Mouse (Mus musculus) kidney, adult 9 months (tissue): Measurements from ENCODE around the gene Dph1.

Experiments
- DNase-seq: peaks from one replicate; pipeline ENCODE4 v3.0.0; 2022

The Dph1 gene

DNA sequence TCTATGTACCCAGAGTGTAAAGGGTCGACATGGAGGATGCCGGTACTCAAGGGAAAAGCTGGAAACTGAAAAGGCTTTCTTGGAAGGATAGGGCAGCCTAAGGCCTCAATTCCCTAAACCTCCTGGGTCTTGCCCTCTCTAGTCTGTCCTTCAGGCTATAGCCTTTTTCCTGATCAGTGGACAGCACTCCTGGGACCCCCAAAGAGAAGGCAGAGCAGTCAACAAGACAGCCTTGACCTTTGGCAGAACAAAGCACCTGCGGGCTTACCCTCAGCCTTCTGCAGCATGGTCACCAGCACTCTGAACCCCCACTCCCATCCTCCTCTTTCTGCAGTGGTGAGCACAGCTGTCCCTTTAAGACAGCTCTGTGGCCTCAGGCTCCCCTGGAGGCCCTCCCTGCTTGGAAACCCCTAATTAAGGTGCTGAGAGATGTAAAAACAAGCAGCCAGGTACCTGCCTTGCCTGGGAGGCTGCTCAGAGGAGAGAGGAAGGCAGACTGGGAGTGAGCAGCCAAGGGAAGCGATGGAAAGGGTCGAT is at the start of gene Dph1:
Gene Dph1 (minus strand): TSS at position 337 of the 537 bp plus-strand sequence.
- DNase-seq, result no peak

DNA sequence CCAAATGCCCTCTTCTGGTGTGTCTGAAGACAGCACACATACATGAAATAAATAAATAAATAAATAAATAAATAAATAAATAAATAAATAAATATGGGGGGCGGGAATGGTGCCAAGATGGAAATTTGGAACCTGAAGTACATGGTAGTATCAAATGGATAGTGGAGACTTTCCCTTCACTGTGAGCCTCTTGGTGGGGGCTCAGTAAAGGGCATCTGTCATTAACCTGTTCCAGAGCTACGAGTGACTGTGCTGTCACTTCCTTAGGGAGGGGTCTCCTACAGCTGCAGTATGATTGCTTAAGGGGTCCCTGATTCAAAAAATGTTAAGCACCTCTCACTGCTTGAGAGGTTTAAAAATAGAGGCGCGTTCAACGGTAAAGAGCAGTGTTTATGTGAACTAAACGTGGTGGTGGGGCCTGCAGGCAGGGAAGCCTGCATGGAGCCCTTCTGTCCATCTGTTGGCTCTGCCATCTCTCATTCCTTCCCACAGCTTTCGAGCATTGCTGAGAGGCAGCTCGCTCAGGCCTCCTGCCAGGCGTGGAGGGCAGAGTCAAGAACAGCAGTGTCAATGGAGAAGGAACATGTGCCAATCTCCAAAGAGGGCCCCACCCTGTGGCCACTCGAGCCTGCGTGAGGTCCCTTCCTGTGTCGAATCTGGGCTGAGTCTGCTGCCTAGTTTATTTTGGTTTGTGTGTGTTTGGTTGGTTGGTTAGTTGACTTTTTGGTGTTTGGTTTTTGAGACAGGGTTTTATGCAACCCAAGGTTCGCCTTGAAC is 49.3 kb upstream of the Dph1 start:
- no peak for DNase-seq

DNA sequence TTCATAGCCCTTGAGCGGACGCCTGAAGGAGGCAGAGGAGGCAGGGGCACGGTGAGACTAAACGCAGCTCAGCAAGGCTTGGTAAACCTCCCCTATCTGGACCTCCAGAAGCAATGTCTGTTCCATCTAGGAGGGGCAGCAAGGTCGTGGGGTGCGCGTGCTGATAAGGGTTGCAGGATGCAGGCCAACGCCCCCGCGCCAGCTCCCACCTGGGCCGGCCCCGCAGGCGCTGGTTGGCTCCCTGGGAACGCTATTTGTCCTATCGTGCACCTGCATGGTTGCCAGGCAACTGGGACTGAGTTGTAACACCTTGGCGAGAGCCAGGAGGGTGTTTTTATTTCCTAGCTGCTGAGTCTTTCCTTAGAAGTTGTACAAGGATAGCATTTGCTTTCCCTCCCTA is 43.7 kb upstream of the Dph1 start:
- DNase-seq, result peak; percentile 51

DNA sequence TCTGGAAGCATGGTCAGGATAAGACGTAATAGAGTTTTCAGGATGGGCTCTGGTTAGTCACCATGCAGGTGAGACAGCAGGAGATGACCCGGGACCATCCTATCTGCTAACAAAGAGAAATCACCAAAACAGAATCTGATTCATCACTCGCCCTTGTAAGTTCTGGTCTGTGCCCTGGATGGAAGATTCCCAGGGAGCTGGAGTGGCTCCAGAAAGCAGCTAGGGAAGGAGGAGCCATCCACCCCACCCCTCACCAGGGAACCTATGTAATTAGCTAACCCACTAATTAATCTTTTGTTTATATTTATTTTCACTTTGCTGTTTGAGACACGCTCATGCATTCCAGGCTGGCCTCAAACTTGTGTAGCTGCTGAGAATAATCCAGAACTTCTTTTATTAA is 41.4 kb upstream of the Dph1 start:
- DNase-seq, result no peak

DNA sequence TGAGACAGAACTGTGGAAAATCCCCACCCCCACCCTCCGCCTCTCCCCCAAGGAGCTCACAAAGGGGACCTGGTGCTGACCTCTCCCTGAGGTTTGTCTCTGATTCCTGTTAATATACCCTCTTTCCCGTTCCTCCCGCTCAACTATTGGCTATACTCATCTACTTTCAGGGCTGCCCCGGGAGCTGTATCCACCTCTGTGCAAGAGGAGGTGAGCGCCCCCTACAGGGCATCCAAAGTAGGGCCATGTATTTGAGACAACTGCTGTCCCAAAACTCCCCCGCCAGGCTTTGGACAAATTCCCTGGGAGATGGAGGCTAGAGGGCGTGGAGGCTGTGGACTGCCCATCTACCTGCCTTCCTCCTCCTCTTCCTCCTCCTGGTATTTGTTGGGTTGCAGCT is 40.7 kb upstream of the Dph1 start:
- peak; percentile 82 for DNase-seq

DNA sequence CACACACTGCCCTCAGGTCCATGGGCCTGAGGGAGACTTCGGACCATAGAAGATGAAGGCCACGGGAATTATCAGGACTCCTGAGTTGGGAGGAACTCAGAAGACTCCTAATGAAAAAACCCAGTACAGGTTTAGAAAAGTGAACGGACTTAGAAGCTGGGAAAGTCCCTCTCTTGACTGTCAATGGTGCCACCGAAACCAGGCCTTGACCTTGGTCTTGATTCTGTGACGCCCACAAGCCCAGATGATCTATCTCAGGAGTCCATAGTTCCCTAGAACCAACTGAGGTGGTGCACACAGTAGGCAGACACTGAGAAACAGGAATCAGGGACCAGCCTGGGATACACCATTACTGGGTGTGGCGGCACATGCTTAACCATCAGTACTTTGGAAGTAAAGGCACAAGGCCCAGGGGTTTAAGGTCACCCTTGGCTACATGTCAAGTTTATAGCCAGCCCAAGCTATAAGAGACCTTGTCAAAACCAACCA is 39.3 kb upstream of the Dph1 start:
- no peak for DNase-seq

DNA sequence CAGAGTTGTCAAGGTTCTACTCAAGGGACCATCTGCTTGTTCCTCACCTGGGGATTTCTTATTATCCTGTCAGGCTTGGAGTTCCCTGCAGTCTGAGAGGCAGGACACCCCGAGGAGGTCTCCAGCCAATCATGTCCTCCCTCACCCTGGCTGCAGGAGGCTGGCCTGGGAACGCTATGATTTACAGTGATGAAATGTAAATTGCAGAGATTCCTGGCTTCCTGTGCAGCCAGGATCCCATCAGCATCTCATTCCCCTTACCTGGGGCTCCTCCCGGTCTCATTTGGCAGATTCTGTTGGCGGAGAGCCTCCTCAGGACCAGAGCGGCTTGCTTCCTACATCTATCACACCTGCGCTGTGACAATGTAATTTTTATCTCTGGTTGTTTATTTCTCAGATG is 38.2 kb upstream of the Dph1 start:
- DNase-seq, result no peak

DNA sequence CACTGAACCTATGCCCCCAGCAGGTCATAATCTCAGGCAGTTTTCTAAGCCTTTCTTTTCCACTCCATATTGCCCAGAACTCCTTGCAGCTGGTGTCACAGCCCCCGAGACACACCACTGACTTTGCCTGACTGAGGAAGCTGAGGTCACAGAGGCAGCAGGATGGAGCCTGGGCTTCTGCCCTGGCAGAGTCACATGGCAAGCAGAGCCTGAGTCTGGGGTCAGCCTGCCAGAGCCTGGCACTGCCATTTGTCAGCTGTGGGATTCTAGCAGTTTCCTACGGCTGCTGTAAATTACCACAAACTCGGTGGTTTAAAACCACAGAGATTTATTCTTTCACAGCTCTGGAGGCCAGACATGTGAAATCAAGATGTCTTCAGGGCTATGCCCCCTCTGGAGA is 36.6 kb upstream of the Dph1 start:
- DNase-seq, result no peak

DNA sequence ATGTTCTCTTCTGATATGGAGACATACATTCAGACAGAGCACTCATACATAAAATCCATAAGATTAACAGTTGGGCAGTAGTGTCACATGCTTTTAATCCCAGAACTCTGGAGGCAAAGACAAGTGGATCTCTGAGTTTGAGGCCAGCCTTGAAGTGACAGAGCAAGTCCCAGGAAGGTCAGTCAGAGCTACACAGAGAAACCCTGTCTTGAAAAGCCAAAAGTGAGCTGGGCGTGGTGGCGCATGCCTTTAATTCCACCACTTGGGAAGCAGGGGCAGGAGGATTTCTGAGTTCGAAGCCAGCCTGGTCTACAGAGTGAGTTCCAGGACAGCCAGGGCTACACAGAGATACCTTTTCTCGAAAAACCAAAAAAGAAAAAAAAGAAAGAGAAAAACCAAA is 33.8 kb upstream of the Dph1 start:
- no peak for DNase-seq

DNA sequence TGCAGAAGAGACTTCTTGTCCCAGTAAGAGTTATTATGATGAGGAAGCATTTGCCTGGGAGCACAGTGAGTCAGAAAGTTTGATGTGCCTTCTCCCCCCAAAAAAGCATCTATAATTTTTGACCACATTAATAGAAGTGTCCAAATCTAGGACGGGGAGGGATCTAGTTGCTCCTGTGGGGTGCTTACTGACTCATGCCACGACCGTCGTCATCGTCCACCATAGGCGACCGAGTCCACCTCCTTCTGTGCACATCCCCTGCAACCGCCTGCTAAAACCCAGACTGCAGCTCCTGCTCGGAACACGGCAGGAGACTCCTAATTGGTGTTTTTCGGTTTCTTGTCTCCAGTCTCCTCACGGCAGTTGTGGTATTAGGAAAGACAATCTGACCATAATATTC is 33.0 kb upstream of the Dph1 start:
- DNase-seq, result no peak

DNA sequence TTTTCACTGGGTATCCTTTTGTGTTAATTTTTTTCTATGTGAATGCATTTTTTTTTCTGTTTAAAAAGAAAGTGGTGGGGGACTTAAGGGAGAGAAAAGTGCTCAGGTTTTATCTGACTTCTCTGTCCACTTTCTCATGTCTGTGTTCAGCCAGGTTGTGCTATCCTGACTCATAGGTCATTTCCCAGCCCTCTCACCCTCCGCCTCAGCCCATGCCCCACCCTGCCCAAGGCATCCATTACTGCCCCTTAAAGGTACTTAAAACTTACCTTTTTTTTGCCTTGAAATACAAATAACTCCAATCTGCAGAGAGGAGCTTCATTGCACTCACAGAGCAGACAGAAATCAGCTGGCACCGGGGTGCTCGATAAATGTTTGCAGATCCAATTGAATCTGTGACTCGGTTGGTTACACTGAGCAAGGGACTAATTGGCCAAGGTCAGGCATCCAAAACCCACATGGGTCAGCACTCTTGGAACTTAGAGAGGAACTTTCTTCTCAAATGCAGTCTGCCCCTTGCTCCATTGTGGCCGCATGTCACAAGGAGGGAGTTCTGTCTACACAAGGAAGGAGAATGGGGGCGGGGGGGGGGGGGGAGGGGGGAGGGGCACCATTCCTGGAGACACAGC is 29.6 kb upstream of the Dph1 start:
- no peak for DNase-seq

DNA sequence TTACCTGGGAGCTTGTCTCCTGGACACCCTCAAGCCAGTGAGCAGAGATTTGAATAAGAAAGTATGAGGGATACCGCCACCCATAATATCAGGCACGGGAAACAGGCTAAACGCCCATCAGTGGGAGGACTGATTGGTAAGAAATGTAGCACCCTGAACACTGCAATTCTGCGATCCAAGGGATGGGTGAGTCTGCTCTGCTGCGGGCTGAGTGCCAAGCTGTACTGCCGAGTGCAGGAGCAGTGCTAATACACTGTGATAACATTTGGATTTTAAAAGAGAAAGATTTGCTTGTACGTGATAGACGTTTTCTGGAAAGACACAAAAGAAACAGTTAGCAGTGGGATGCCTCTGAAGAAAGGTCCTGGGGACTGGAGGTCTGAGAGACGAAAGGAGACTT is 29.1 kb upstream of the Dph1 start:
- no peak for DNase-seq

DNA sequence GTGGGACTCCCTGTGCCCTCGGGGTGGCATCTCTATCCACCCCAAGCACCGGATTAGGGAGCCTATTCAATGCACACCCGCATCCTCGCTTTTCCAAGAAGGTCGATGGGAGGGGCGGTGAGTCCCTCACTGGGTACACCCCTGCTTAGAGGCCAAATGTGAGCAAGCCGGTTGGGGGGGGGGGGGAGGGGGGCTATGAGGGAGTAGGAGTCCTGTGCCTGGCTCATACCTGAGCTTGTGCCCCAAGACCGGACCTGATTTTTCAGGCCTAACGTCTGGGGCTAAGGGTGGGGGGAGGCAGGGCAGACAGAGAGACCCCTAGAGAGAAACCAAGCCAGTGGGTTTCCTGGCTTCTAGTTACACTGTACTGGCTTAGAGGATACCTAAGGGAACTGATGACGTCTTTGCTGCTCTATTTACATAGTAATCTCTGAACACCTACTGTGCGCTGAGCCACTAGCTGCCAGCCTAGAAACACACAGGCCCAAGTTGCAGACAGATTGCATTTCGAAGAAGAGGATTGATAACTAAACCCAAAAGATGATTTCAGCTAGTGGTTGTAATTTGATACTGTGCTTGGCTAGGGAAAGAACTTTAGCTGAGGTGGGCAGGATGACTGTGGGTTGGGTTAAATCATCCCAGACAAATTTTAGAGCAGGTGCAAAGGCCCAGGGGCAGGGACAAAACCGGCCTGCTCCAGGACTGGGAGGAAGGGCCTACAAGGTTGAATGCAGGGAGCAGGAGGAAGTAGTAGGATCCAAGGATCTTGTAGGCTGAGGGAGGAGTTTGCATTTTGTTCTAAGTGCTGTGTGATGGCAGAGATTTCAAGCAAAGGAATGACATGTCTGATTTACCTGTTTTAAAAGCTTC is 23.3 kb upstream of the Dph1 start:
- DNase-seq, result peak; percentile 61

DNA sequence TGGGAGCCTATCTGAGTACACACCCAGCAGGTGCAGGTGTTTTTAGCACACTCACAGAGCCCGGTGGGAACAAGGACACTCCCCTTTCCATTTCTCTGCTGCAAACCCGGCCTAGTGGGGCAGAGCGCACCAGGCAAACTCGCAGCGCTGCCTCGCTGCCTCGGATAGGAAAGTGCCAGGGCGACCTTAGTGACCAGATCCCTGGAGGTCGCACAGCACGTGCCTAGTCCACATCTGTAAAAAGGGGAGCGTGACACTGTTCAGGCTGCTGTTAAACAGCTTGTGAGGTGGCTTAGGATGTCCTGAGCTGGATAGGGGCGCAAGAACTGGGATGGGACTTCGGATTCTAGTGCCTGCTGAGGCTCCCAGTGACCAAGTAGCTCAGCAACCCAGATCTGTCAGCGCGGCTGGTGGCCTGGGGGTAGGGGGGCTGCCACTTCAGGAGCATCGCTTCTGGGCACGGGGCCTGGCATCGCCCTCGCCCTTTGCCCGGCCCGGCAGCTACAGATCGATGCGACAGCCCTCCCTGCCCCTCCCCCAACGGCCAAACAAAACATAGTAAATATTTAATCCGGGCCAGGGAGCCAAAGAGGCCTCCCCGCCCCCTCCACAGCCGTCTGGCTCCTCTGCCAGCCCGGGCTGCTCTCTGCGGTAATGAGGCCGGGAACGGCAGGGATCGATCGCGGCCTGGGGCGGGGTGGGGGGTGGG is 22.5 kb upstream of the Dph1 start:
- DNase-seq, result peak; percentile 96

DNA sequence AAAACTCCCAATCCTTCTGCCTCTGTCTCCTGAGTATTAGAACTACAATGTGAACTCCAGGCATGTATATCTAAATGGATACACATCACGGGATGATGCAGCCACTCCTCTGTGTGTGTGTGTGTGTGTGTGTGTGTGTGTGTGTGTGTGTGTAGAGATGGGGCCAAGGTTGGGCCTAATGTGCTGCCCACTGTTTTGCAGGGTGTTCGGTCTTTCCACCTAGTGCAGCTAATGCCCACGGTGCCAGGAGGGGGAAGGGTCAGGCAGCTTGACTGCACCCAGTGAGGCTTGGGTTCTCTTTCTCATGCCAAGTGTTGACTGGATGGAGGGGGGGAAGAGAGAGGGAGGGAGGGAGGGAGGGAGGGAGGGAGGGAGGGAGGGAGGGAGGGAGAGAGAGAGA is 21.8 kb upstream of the Dph1 start:
- peak; percentile 77 for DNase-seq

DNA sequence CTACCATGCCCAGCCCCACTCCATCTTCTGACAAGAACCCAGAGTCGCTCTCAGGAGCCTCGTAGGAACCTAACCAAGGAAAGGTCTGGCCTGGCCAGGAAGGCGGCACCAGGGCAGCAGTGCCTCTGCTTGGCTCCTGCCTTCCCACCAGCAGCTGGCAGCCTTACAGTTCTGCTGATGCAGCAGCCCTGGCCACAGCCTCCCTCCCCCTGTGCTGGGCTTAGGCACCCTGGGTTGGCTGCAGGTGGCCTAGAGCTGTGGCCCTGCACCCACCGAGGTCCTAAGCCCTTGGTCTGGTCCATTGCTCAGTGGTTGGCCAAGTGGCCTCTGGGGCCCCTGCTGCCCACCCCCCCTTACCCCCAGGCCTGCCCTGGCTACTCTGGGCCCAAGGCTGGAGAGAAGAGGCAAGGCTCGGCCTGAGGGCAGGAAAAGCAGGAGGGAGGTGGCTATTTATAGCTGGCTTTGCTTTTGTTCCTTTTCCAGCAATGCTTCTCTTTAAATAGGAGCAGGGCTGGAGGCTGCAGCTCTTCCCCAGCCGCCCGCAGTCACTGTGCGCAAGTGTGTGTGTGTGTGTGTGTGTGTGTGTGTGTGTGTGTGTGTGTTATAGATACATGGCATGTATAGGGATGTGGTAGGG is 21.1 kb upstream of the Dph1 start:
- peak; percentile 81 for DNase-seq

DNA sequence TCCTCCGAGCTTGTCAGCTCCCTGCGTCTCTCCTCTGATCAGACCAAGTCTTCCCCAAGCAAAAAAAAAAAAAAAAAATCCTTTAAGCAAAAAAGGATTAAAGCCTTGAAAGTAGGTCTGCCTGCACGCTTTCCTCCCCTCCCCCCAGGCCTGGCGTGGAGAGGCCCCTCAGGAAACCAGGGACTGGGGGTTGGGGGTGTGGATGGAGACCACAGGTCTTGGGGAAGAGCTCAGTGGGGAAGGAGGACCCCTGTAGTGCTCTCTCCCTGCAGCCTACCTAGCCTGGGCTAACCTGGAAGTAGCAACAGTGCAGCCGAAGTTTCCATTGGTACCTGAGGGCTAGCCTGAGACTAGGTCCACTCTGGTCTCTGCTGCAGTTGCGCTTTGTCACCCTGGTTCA is 19.7 kb upstream of the Dph1 start:
- DNase-seq, result no peak

DNA sequence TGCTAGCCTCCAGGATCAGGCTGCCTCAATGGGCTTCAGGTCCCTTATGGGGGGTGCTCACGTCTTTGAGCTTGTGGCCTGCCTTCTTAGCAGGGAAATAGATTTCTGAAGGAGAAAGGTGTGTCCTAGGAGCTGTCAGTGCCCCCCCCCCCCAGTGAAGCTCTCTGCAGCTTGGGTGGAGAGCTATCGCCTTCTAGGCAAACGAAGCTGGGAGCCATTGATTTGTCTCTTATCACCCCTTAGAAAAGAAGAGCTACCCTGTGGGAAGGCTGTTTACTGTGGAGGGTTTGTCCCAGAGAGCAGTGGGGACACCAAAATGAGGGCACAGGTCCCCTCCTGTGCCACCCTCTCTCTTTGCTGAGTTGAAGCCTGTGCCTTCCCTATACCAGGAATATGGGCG is 19.1 kb upstream of the Dph1 start:
- DNase-seq, result no peak

DNA sequence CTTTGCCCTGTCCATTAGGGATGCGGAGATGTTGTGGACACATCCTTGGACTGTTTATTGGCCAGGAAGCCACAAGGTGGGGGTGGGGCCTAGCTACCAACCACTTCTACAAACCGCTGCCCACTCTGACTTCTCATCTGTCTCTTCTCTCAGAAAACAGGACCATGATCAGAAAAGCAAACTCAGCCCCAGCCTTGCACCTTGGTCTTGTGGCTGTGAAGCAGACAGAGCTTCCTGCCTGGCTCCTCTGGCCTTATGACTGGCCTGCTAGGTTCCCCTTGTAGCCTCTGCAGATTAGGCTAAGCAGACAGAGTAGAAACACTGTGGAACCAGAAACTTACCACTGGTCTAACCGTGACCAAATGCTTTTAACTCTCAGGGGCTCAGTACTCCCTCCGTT is 18.3 kb upstream of the Dph1 start:
- no peak for DNase-seq

DNA sequence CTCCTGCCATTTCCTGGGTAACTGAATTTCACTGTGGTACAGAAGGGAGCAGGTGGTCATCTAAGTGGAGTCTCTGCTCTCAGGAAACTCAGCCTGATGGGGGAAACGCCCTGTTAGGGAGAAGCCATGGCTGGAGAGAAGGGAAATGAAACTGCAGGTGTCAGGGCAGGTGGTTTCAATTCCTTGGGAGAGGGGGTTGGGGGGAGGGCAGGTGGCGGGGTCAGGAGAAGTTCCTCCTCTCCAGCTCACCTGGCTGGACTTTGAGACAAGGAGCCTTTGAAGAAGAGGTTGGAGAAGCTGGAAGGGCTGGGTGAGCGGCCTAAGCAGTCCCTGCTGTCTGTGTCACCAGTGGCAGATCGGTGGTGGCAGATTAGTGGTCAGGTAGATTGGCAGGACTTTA is 15.3 kb upstream of the Dph1 start:
- no peak for DNase-seq

DNA sequence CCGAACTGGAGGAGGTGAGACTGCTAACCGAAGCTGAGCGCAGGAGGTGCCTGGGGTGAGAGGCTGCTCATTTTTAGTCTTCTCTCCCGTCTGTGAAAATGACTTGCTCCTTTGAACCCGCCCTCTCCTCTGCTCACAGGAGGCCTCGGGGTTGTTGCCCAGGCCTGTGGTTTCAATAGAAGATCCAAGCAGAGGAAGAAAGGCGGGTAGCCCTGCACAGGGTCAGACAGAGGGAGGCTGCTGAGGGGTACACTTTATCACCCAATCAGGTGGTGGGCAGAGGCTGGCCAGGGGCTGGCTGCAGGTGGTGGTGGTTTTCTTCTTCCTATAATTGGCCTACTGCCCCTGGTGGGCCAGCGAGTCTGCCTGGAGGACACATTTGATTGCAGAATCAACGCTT is 13.4 kb upstream of the Dph1 start:
- DNase-seq, result no peak

DNA sequence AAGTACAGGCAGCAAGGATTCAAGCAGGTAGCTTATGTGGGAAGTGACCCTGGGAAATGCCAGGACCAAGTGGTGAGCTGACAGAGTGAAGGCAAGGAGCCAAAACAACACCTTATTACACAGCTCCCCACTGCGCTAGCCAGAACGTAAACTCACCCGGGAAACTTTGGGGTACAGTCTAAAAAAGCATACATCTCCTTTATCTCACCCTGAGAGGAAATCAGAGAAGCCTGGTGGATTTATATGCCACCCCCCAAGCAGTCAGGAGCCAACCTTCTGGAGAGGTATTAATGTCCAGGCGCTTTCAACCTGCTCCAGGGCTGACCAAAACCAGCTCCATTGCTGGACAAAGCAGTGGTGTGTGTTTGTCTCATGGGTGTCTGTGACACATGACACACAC is 12.9 kb upstream of the Dph1 start:
- DNase-seq, result no peak
